Mouse (Mus musculus) G1E (cell line): ENCODE data around the gene Ppp2r5e.

Experiments
- CTCF ChIP-seq: IDR thresholded peaks from 2 replicates; pipeline ENCODE4 v1.5.1; 2012; ENCODE audit warnings: low read depth, low read length, inconsistent platforms, mixed read lengths
- GATA1 ChIP-seq: IDR thresholded peaks from 2 replicates; pipeline ENCODE4 v1.6.1; 2012; ENCODE audit warnings: borderline replicate concordance, low read length, inconsistent platforms, mixed read lengths
- POLR2AphosphoS5 ChIP-seq: IDR thresholded peaks from 2 replicates; pipeline ENCODE4 v1.6.1; 2012; ENCODE audit warnings: low read depth, low read length, inconsistent platforms; ENCODE audit not compliant: insufficient replicate concordance
- TAL1 ChIP-seq: conservative IDR thresholded peaks from 2 replicates; pipeline ENCODE4 v1.6.1; 2012; ENCODE audit warnings: low read depth, low read length, inconsistent platforms, mixed read lengths

DNA sequence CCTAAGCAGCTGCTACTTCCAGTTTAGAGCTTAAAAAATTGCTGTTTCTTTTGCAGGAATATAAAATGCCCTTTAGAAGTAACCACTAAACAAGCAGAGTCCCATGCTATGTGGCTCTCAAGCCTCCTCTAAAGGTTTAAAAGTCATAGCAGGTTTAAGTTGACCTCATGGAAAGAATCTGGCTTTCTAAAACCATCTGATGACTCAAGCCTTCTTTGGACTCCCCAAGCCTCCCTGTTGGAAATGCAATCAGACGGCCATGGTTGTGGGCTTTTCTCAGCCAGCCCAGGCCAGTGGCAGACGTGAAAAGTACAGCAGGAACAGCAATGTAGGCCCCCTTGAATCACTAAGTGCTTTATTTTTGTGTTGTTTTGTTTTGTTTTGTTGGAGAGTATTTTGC is 51.4 kb downstream of the Ppp2r5e start:
- TF ChIP-seq CTCF (no peak), GATA1 (no peak), TAL1 (no peak), POLR2AphosphoS5 (no peak)
